Mouse (Mus musculus) cortical plate, adult 2 months (tissue): Measurements from ENCODE around the gene Tamm41.

Source experiments
- CTCF ChIP-seq: fragments of 200-500 bp; IDR thresholded peaks from 2 replicates; pipeline ENCODE4 v1.5.1; 2011; ENCODE audit warnings: mild to moderate bottlenecking, control low read depth, low read length; ENCODE audit not compliant: insufficient read depth; ENCODE audit errors: extremely low read depth
- POLR2A ChIP-seq: fragments of 200-500 bp; IDR thresholded peaks from 2 replicates; pipeline ENCODE4 v1.6.1; 2011; ENCODE audit warnings: mild to moderate bottlenecking, low read length, control low read depth; ENCODE audit not compliant: insufficient read depth; ENCODE audit errors: extremely low read depth

GRCm38 (mm10) chr6:115055440-115055839, 17.8 kb upstream of the Tamm41 start:
- TF ChIP-seq POLR2A (no peak), CTCF (no peak)
